Mouse (Mus musculus) CH12.LX (cell line): Measurements from ENCODE around the gene Zg16. TPM values are rescaled to one million over a fixed set of nuclear protein-coding genes. Genes with fewer than 3 reads are reported as not detected.

Source experiments
- DNase-seq: peaks from one replicate; pipeline ENCODE4 v3.0.0-alpha.2; 2013; ENCODE audit errors: extremely low read depth
- H3K27ac ChIP-seq: 2 replicates; pipeline ENCODE4 v1.5.1; 2012; ENCODE audit warnings: low read depth, mild to moderate bottlenecking, control low read depth, moderate library complexity; ENCODE audit not compliant: insufficient read depth
- H3K27me3 ChIP-seq: replicated peaks from 2 replicates; pipeline ENCODE3; 2012; ENCODE audit warnings: inconsistent platforms
- H3K36me3 ChIP-seq, 2 experiments: replicated peaks in 1 of 2; 2 replicates each; pipeline versions ENCODE3 to v1.6.1; 2012; ENCODE audit warnings: inconsistent platforms in 1 of 2, low read length in 1 of 2, mild to moderate bottlenecking in 1 of 2, mixed read lengths in 1 of 2, moderate library complexity in 1 of 2; ENCODE audit not compliant: control insufficient read depth in 1 of 2, insufficient read depth in 1 of 2
- H3K4me1 ChIP-seq, 2 experiments: 2 replicates each; pipeline ENCODE4 v1.6.1; 2012; ENCODE audit warnings: inconsistent platforms in 1 of 2, moderate library complexity in 1 of 2; ENCODE audit not compliant: insufficient read depth in 2 of 2, control insufficient read depth in 1 of 2
- H3K4me2 ChIP-seq: 2 replicates; pipeline ENCODE4 v1.6.1; 2012; ENCODE audit warnings: low read depth, mild to moderate bottlenecking, control low read depth; ENCODE audit not compliant: poor library complexity, insufficient read depth, severe bottlenecking
- H3K4me3 ChIP-seq, 3 experiments: fragments of 150-350 bp in 1 of 3; sonication (generic) in 1 of 3; replicated peaks in 1 of 3; 2 replicates each; pipeline versions ENCODE3 to v1.5.1; 2011 to 2012; ENCODE audit warnings: low read depth in 2 of 3, low read length in 2 of 3, mild to moderate bottlenecking in 2 of 3, moderate library complexity in 2 of 3, control low read depth in 1 of 3, improper control_type of control experiment in 1 of 3, inconsistent platforms in 1 of 3, mixed read lengths in 1 of 3; ENCODE audit not compliant: poor library complexity in 1 of 3
- H3K79me2 ChIP-seq: replicated peaks from 2 replicates; pipeline ENCODE4 v1.6.1; 2012; ENCODE audit warnings: mild to moderate bottlenecking, moderate library complexity; ENCODE audit not compliant: control insufficient read depth, poor library complexity, insufficient read depth, severe bottlenecking; ENCODE audit errors: extremely low read depth
- H3K9ac ChIP-seq: 2 replicates; pipeline ENCODE4 v1.6.1; 2012; ENCODE audit warnings: low read depth, mild to moderate bottlenecking, control low read depth, moderate library complexity; ENCODE audit not compliant: insufficient read depth
- H3K9me3 ChIP-seq: replicated peaks from 2 replicates; pipeline ENCODE3; 2012; ENCODE audit warnings: low read length, inconsistent platforms, mixed read lengths
- BHLHE40 ChIP-seq: IDR thresholded peaks from 2 replicates; pipeline ENCODE4 v1.6.1; 2011; ENCODE audit warnings: mild to moderate bottlenecking, low read depth, low read length, improper control_type of control experiment
- CHD1 ChIP-seq: IDR thresholded peaks from 2 replicates; pipeline ENCODE4 v1.6.1; 2012; ENCODE audit warnings: low read depth, low read length, improper control_type of control experiment, inconsistent platforms
- CHD2 ChIP-seq: IDR thresholded peaks from 2 replicates; pipeline ENCODE4 v1.6.1; 2011; ENCODE audit warnings: low read length, improper control_type of control experiment
- CTCF ChIP-seq, 2 experiments: IDR thresholded peaks in 1 of 2; conservative IDR thresholded peaks in 1 of 2; 2 replicates each; pipeline ENCODE4 v1.5.1; 2011 to 2012; ENCODE audit warnings: low read depth in 2 of 2, low read length in 2 of 2, improper control_type of control experiment in 1 of 2, inconsistent platforms in 1 of 2, mild to moderate bottlenecking in 1 of 2, moderate library complexity in 1 of 2
- ELF1 ChIP-seq: IDR thresholded peaks from 2 replicates; pipeline ENCODE4 v1.6.1; 2014; ENCODE audit warnings: low read depth, mild to moderate bottlenecking, inconsistent platforms, low read length, improper control_type of control experiment
- ETS1 ChIP-seq: conservative IDR thresholded peaks from 2 replicates; pipeline ENCODE4 v1.6.1; 2012; ENCODE audit warnings: low read depth, mild to moderate bottlenecking, inconsistent platforms, low read length, improper control_type of control experiment, moderate library complexity
- GABPA ChIP-seq: IDR thresholded peaks from 2 replicates; pipeline ENCODE4 v1.6.1; 2012; ENCODE audit warnings: low read depth, low read length, improper control_type of control experiment, inconsistent platforms; ENCODE audit not compliant: insufficient replicate concordance
- IRF4 ChIP-seq: IDR thresholded peaks from 2 replicates; pipeline ENCODE4 v1.6.1; 2014; ENCODE audit warnings: low read depth, mild to moderate bottlenecking, inconsistent platforms, low read length, improper control_type of control experiment
- JUND ChIP-seq: conservative IDR thresholded peaks from 2 replicates; pipeline ENCODE4 v1.6.1; 2011; ENCODE audit warnings: low read depth, low read length, improper control_type of control experiment
- KAT2A ChIP-seq: IDR thresholded peaks from 2 replicates; pipeline ENCODE4 v1.6.1; 2012; ENCODE audit warnings: low read length, improper control_type of control experiment, inconsistent platforms; ENCODE audit not compliant: insufficient replicate concordance
- MAZ ChIP-seq: IDR thresholded peaks from 2 replicates; pipeline ENCODE4 v1.6.1; 2012; ENCODE audit warnings: low read depth, mild to moderate bottlenecking, inconsistent platforms, low read length, improper control_type of control experiment, moderate library complexity
- MEF2A ChIP-seq: IDR thresholded peaks from 2 replicates; pipeline ENCODE4 v1.6.1; 2014; ENCODE audit warnings: low read depth, mild to moderate bottlenecking, inconsistent platforms, low read length, improper control_type of control experiment, borderline replicate concordance
- MXI1 ChIP-seq: IDR thresholded peaks from 2 replicates; pipeline ENCODE4 v1.6.1; 2011; ENCODE audit warnings: mild to moderate bottlenecking, low read depth, low read length, improper control_type of control experiment
- MYC ChIP-seq: IDR thresholded peaks from 2 replicates; pipeline ENCODE4 v1.6.1; 2011; ENCODE audit warnings: low read depth, mild to moderate bottlenecking, improper control_type of control experiment, low read length
- NELFE ChIP-seq: IDR thresholded peaks from 2 replicates; pipeline ENCODE4 v1.6.1; 2011; ENCODE audit warnings: low read depth, low read length, improper control_type of control experiment
- PAX5 ChIP-seq: IDR thresholded peaks from 2 replicates; pipeline ENCODE4 v1.6.1; 2012; ENCODE audit warnings: low read length, inconsistent platforms, mixed read lengths
- POLR2A ChIP-seq: IDR thresholded peaks from 2 replicates; pipeline ENCODE4 v1.6.1; 2011; ENCODE audit warnings: low read depth, mild to moderate bottlenecking, improper control_type of control experiment, low read length
- POLR2AphosphoS2 ChIP-seq: IDR thresholded peaks from 2 replicates; pipeline ENCODE4 v1.6.1; 2011; ENCODE audit warnings: low read depth, low read length, improper control_type of control experiment
- TCF12 ChIP-seq: IDR thresholded peaks from 2 replicates; pipeline ENCODE4 v1.6.1; 2014; ENCODE audit warnings: low read depth, mild to moderate bottlenecking, inconsistent platforms, low read length, improper control_type of control experiment
- UBTF ChIP-seq: IDR thresholded peaks from 2 replicates; pipeline ENCODE4 v1.6.1; 2012; ENCODE audit warnings: low read depth, mild to moderate bottlenecking, inconsistent platforms, low read length, improper control_type of control experiment, moderate library complexity
- USF2 ChIP-seq: conservative IDR thresholded peaks from 2 replicates; pipeline ENCODE4 v1.6.1; 2011; ENCODE audit warnings: low read depth, low read length, improper control_type of control experiment
- ZC3H11A ChIP-seq: IDR thresholded peaks from 2 replicates; pipeline ENCODE4 v1.6.1; 2012; ENCODE audit warnings: low read depth, mild to moderate bottlenecking, inconsistent platforms, low read length, improper control_type of control experiment
- ZKSCAN1 ChIP-seq: IDR thresholded peaks from 2 replicates; pipeline ENCODE4 v1.6.1; 2012; ENCODE audit warnings: low read depth, inconsistent platforms, low read length, improper control_type of control experiment, borderline replicate concordance
- ZMIZ1 ChIP-seq: IDR thresholded peaks from 2 replicates; pipeline ENCODE4 v1.6.1; 2012; ENCODE audit warnings: low read depth, mild to moderate bottlenecking, inconsistent platforms, low read length, improper control_type of control experiment
- dilution Hi-C: fragments of 300-500 bp; cut with MboI; formaldehyde crosslinking; loops from 2 replicates; pipeline ENCODE4 v1.14.3; 2020; ENCODE audit warnings: low sequenced_read_pairs; ENCODE audit not compliant: extremely low pct_unique_long_range_greater_than_20kb, extremely low pct_ligation_motif_present
- in situ Hi-C: fragments of 300-500 bp; cut with MboI; formaldehyde crosslinking; loops from 3 replicates; pipeline ENCODE4 v1.14.3; 2019; ENCODE audit warnings: low sequenced_read_pairs, low pct_ligation_motif_present, low pct_unique_long_range_greater_than_20kb, mixed read lengths
- polyA plus RNA-seq: library from polyadenylated mRNA; unstranded; fragments of >175 nt; gene quantifications from 2 replicates; pipeline ENCODE4 v1.2.1, GENCODE M21; 2012; ENCODE audit warnings: low read depth; ENCODE audit not compliant: insufficient read length
- total RNA-seq, 2 experiments: library from RNA; depleted of rRNA; stranded (reverse); fragments of 300-350 nt in 1 of 2; fragments of >200 nt in 1 of 2; gene quantifications; 2 replicates each; pipeline ENCODE4 v1.2.3; 2012 to 2014

The Zg16 gene
- total and polyA plus RNA-seq, 3 experiments, result not detected

DNA sequence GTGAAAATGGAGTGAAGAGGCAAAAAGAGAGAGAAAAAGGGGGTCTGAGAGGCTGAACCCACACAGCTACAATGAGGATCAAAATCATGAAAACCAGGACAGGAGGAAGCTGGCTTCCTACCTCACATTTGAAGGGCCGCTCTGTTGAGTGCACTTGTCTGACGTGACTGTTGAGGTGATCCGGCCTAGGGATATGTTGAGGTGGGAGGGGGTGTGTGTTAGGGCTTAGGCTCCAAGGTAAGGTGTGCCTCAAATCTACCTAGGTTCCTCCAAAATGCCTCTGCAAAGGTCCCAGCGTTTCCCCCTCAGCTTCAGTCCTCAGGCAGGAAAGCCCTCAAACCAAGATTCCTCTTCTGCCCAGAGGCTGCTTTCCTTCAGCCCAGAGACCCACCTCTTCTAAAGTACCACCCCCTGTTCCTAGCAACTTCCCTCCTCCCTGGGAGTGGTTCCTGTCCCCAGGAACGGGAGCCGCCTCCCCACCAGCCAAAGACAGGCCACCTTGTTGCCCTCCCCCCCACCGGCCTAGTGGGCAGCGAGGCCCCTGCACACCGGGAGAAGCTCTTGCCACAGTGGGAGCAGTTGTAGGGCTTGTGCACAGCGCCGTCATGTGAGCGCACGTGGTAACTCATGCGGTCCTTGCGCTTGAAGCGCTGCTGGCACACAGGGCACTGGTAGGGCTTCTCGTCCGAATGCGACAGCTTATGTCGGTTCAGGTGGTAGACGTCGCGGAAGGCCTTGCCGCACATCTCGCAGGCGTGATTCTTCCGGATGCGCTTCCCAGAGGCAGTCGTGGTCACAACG is 62.2 kb downstream of the Zg16 start (continued):
- TF ChIP-seq GABPA (no peak), UBTF (no peak), JUND (no peak), NELFE (0 out of 2 replicates have a peak, but pooled peaks have one; percentile 37), USF2 (peak; percentile 23; the same call in 1 of the 2 replicates), IRF4 (peak; percentile 52; the same call in 1 of the 2 replicates), ZKSCAN1 (no peak), CHD1 (0 out of 2 replicates have a peak, but pooled peaks have one; percentile 48), MXI1 (peak; percentile 96), ZMIZ1 (no peak; the same call in 1 of the 2 replicates)

DNA sequence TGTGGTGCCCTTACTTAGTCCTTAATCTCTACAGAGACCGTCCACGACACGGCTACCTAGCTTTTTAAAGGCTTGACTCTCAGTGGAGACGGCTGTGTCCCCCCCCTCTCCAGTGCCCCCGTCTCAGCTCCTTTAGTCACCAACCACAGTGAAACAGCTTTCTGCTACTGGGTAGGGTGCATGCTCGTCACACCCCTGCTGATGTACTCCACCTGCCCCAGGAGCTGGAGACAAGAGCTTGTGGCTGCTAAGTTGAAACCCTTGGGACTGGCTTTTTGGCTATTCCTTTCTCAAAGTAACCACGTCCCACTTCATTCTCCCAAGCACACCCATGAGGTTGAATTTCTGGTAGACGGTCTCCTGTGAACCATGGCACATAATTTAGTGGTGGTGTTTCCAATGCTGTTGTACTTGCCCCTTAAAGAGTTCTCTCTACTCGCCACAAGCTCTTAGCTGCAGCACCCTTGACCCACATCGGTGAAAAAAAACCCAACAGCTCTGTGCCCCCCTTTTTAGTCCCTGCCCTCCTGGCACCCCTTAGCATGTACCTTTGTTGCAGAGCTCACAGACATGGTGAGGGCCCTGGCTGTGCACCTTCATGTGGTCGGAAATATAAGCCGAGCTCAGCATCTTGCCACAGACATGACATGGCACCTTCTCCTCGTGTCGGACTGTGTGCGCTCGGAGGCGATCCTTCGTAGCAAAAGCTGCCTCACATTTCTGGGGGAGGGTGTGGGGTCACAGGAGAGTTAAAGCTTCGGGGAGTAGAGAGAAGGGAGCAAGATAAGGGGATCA is 63.0 kb downstream of the Zg16 start:
- Histone ChIP-seq H3K36me3 (peaks cover 28 to 64% of the 10 kb centered on the region in 2 experiments), H3K9me3 (no peaks in the 10 kb centered on the region), H3K27ac (peak overlapping the region; percentile 57; the same call in 1 of the 2 replicates), H3K27me3 (no peaks in the 10 kb centered on the region), H3K4me2 (peak overlapping the region; percentile 66), H3K79me2 (peaks cover 22% of the 10 kb centered on the region), H3K4me3 (peak overlapping the region; percentile 67 to 78 (median 76)), H3K4me1 (peaks cover 21 to 58% of the 10 kb centered on the region in 2 experiments), H3K9ac (peak overlapping the region; percentile 62)
- dilution Hi-C loops, result no loop called here
- DNase-seq, result no peak
- in situ Hi-C loops, result loop anchor here (5.0 kb wide), 1 partner anchor 137 kb away; no protein-coding TSS in a partner anchor
- TF ChIP-seq CHD1, result no peak
- TF ChIP-seq CTCF (conservative IDR thresholded peaks at IDR 0.05 in 1 of 2, IDR thresholded peaks at IDR 0.05 in 1 of 2; ENCODE audit: low read depth in 2 of 2, low read length in 2 of 2), result no peak
- TF ChIP-seq MYC, result no peak
- TF ChIP-seq POLR2AphosphoS2, result no peak
- no peak for TF ChIP-seq POLR2A
- no peak for TF ChIP-seq ETS1
- no peak for TF ChIP-seq TCF12
- no peak for TF ChIP-seq KAT2A
- no peak for TF ChIP-seq GABPA
- TF ChIP-seq BHLHE40, result no peak
- no peak for TF ChIP-seq IRF4
- no peak for TF ChIP-seq CHD2
- TF ChIP-seq ZC3H11A, result no peak
- no peak for TF ChIP-seq ZKSCAN1
- no peak for TF ChIP-seq PAX5
- TF ChIP-seq MAZ, result no peak
- no peak for TF ChIP-seq ELF1
- no peak for TF ChIP-seq MEF2A
